Mouse (Mus musculus) lung, postnatal 0 days (tissue): Measurements from ENCODE around the gene Arl14.

Source experiments
- CTCF ChIP-seq: IDR thresholded peaks from 2 replicates; pipeline ENCODE4 v1.5.1; 2016; ENCODE audit warnings: antibody characterized with exemption, mild to moderate bottlenecking
- EP300 ChIP-seq: IDR thresholded peaks from 2 replicates; pipeline ENCODE4 v1.6.1; 2016; ENCODE audit warnings: antibody characterized with exemption, mild to moderate bottlenecking, control low read depth

GRCm38 (mm10) chr3:69221806-69222501 is at the start of gene Arl14:
- no peak for TF ChIP-seq CTCF
- no peak for TF ChIP-seq EP300
